Mouse (Mus musculus) stomach, embryonic 14.5 days (tissue): ENCODE results near the gene Kcns1. TPM values are rescaled to one million over a fixed set of nuclear protein-coding genes. Genes with fewer than 3 reads are reported as not detected.

Source experiments
- ATAC-seq: fragments of 200-750 bp; cut with Nextera tagmentation; 2 replicates; pipeline ENCODE4 v1.8.0; 2017; ENCODE audit warnings: low read depth, moderate TSS enrichment; ENCODE audit not compliant: insufficient number of reproducible peaks, insufficient read depth, low FRiP score
- H3K27ac ChIP-seq: fragments of 300-500 bp; sonication (generic); 2 replicates; pipeline ENCODE4 v1.5.1; 2014; ENCODE audit warnings: mild to moderate bottlenecking, low read length, moderate library complexity, mixed read lengths
- H3K27me3 ChIP-seq: fragments of 300-500 bp; sonication (generic); 2 replicates; pipeline ENCODE4 v1.6.1; 2014; ENCODE audit warnings: low read length, control low read depth, mixed read lengths; ENCODE audit not compliant: control insufficient read depth, insufficient read depth
- H3K36me3 ChIP-seq: fragments of 300-500 bp; sonication (generic); 2 replicates; pipeline ENCODE4 v1.6.1; 2014; ENCODE audit warnings: mild to moderate bottlenecking, control low read depth, low read length, moderate library complexity, mixed read lengths; ENCODE audit not compliant: control insufficient read depth, insufficient read depth
- H3K4me1 ChIP-seq: fragments of 300-500 bp; sonication (generic); 2 replicates; pipeline ENCODE4 v1.6.1; 2014; ENCODE audit warnings: low read length, control low read depth, mixed read lengths; ENCODE audit not compliant: control insufficient read depth, insufficient read depth
- H3K4me2 ChIP-seq: fragments of 300-500 bp; sonication (generic); replicated peaks from 2 replicates; pipeline ENCODE4 v1.6.1; 2014; ENCODE audit warnings: low read depth, low read length, control low read depth
- H3K4me3 ChIP-seq: fragments of 300-500 bp; sonication (generic); 2 replicates; pipeline ENCODE4 v1.5.1; 2014; ENCODE audit warnings: low read depth, low read length, control low read depth
- H3K9ac ChIP-seq: fragments of 300-500 bp; sonication (generic); replicated peaks from 2 replicates; pipeline ENCODE4 v1.6.1; 2014; ENCODE audit warnings: low read depth, mild to moderate bottlenecking, control low read depth, low read length, moderate library complexity, mixed read lengths
- H3K9me3 ChIP-seq: fragments of 300-500 bp; sonication (generic); 2 replicates; pipeline ENCODE4 v1.6.1; 2016; ENCODE audit warnings: low read depth, low read length, control low read depth; ENCODE audit not compliant: control insufficient read depth
- WGBS: fragments of 180-500 bp; shearing (Covaris S2); extraction: QIAGEN DNeasy Blood & Tissue Kit; methylation state at CpG from one replicate; pipeline ENCODE4 v1.1.7; 2014; 5-methylcytosine and 5-hydroxymethylcytosine counted together
- polyA plus RNA-seq: library from polyadenylated mRNA; unstranded; fragments of >200 nt; fragmentation: Nextera tagmentation; extraction: Ambion mirVana; gene quantifications from 2 replicates; pipeline ENCODE4 v1.2.1, GENCODE M21; 2014

Gene Kcns1
- polyA plus RNA-seq, 1 experiment from 2014 or later: 0.14 TPM

GRCm38 (mm10) chr2:164195971-164196699 is 25.2 kb upstream of the Kcns1 start:
- Histone ChIP-seq H3K4me1 (no peaks in the 10 kb centered on the region), H3K4me2 (no peak overlapping the region), H3K27ac (no peak overlapping the region), H3K4me3 (no peak overlapping the region), H3K27me3 (no peaks in the 10 kb centered on the region), H3K9me3 (no peaks in the 10 kb centered on the region), H3K9ac (no peak overlapping the region), H3K36me3 (no peaks in the 10 kb centered on the region)
- no peak for ATAC-seq
- WGBS: 81% methylated on average over 5 of the region's 5 CpGs

GRCm38 (mm10) chr2:164194959-164195630 is 24.2 kb upstream of the Kcns1 start:
- WGBS: 75% methylated on average over 5 of the region's 5 CpGs

GRCm38 (mm10) chr2:164192279-164192678 is 21.4 kb upstream of the Kcns1 start:
- H3K27ac ChIP-seq: no peak overlapping the region
- no peaks in the 10 kb centered on the region for H3K4me1 ChIP-seq
- no peaks in the 10 kb centered on the region for H3K36me3 ChIP-seq
- no peak for ATAC-seq
- no peak overlapping the region for H3K4me2 ChIP-seq
- H3K9me3 ChIP-seq: no peaks in the 10 kb centered on the region
- no peaks in the 10 kb centered on the region for H3K27me3 ChIP-seq
- H3K9ac ChIP-seq: no peak overlapping the region
- H3K4me3 ChIP-seq: no peak overlapping the region

More at GRCm38 (mm10) chr2:164194959-164195630, 24.2 kb upstream of the Kcns1 start:
- no peaks in the 10 kb centered on the region for H3K9me3 ChIP-seq
- no peaks in the 10 kb centered on the region for H3K27me3 ChIP-seq
- no peak overlapping the region for H3K4me3 ChIP-seq
- no peak overlapping the region for H3K4me2 ChIP-seq
- H3K4me1 ChIP-seq: no peaks in the 10 kb centered on the region
- no peak overlapping the region for H3K27ac ChIP-seq
- no peak for ATAC-seq
- no peaks in the 10 kb centered on the region for H3K36me3 ChIP-seq
- H3K9ac ChIP-seq: no peak overlapping the region

- H3K4me2 ChIP-seq: no peak within 1 kb of the TSS
- no peak within 1 kb of the TSS for H3K9ac ChIP-seq
- no peak within 1 kb of the TSS for H3K4me3 ChIP-seq
- no peaks in the 10 kb centered on the region for H3K4me1 ChIP-seq
- H3K9me3 ChIP-seq: no peaks in the 10 kb centered on the region
- WGBS: 82% methylated on average over 6 of the region's 6 CpGs
- H3K36me3 ChIP-seq: no peaks in the 10 kb centered on the region
- H3K27ac ChIP-seq: no peak within 1 kb of the TSS
- no peak for ATAC-seq
- no peaks in the 10 kb centered on the region for H3K27me3 ChIP-seq
Observed at GRCm38 (mm10) chr2:164190576-164190975, 19.7 kb upstream of the Kcns1 start, which contains the start of gene Wfdc12. Wfdc12 (minus strand) TSS chr2:164190608.

- Histone ChIP-seq H3K9me3 (no peaks in the 10 kb centered on the region), H3K36me3 (no peaks in the 10 kb centered on the region), H3K9ac (no peak overlapping the region), H3K27me3 (no peaks in the 10 kb centered on the region), H3K4me3 (no peak overlapping the region), H3K4me2 (no peak overlapping the region), H3K4me1 (no peaks in the 10 kb centered on the region), H3K27ac (no peak overlapping the region)
- ATAC-seq: 0 out of 2 replicates have a peak, but pooled peaks have one; percentile 33
- 32% methylated on average over 5 of the region's 5 CpGs for WGBS
Observed at GRCm38 (mm10) chr2:164188722-164189121, 17.8 kb upstream of the Kcns1 start.

- H3K27ac ChIP-seq: no peak overlapping the region
- WGBS: 38% methylated on average over 9 of the region's 9 CpGs
- H3K4me2 ChIP-seq: no peak overlapping the region
- ATAC-seq: no peak
- no peaks in the 10 kb centered on the region for H3K9me3 ChIP-seq
- H3K9ac ChIP-seq: no peak overlapping the region
- no peak overlapping the region for H3K4me3 ChIP-seq
- H3K4me1 ChIP-seq: no peaks in the 10 kb centered on the region
- no peaks in the 10 kb centered on the region for H3K36me3 ChIP-seq
- no peaks in the 10 kb centered on the region for H3K27me3 ChIP-seq
Observed at GRCm38 (mm10) chr2:164184145-164184719, 13.3 kb upstream of the Kcns1 start.

GRCm38 (mm10) chr2:164183340-164183739 is 12.4 kb upstream of the Kcns1 start:
- H3K27ac ChIP-seq: no peak overlapping the region
- ATAC-seq: no peak
- H3K9me3 ChIP-seq: no peaks in the 10 kb centered on the region
- no peaks in the 10 kb centered on the region for H3K36me3 ChIP-seq
- H3K4me1 ChIP-seq: no peaks in the 10 kb centered on the region
- WGBS: 68% methylated on average over 9 of the region's 9 CpGs
- H3K4me3 ChIP-seq: no peak overlapping the region
- no peak overlapping the region for H3K4me2 ChIP-seq
- H3K27me3 ChIP-seq: no peaks in the 10 kb centered on the region
- H3K9ac ChIP-seq: no peak overlapping the region

GRCm38 (mm10) chr2:164182692-164183255 is 11.9 kb upstream of the Kcns1 start, which contains the start of gene Wfdc5:
Wfdc5 (minus strand) TSS chr2:164182742.
- Histone ChIP-seq H3K9me3 (no peaks in the 10 kb centered on the region), H3K27ac (no peak within 1 kb of the TSS), H3K27me3 (no peaks in the 10 kb centered on the region), H3K9ac (no peak within 1 kb of the TSS), H3K4me3 (no peak within 1 kb of the TSS), H3K4me1 (no peaks in the 10 kb centered on the region), H3K36me3 (no peaks in the 10 kb centered on the region), H3K4me2 (no peak within 1 kb of the TSS)
- no peak for ATAC-seq
- WGBS: 85% methylated on average over 7 of the region's 7 CpGs
